Mouse (Mus musculus): ENCODE measurements at regions not wholly inside any gene's neighbourhood (a gene's known extent, or its start where the extent isn't known, plus 50 kb on each side); places are given as distances from the start of the nearest gene placed in this dataset.

DNA sequence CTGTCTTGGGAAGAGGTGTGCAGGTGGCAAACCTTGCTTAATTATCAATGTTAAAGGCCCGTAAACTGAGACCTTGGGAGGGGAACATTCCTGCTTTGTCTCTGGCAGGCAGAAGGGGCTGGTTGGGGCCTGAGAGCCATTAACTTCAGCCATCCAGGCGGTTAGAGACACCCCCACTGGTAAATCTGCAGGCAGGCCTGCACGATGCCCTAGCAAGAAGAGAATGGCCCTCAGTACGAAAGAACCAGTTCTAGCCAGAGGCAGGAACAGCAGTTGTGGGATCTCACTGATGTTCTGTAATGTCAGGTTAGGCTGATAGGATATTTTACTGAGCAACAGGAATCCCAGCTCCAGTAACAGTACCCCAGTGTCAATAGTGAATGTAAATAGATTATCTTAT lies 70.5 kb downstream of the Apip start:
- DNase-seq, result no peak

DNA sequence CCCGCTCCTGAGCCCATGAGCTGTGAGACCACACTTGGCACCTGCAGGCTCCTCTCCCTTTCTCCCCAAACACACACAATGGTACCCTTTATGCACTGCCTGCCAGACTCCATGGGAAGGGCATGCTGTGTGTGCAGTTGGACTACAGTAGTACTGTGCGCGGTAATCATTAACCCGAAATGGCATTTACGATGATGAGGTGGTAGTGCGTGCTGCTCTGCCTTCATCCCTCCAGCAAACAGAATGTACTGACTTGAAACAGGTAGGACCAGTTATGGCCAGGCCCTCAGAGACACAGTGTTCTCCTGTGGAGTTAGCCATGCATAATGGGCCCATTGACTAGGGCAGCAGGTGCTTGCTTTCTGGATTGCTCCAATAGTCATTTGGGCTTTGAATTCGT lies 70.9 kb downstream of the Apip start:
- DNase-seq, result no peak

DNA sequence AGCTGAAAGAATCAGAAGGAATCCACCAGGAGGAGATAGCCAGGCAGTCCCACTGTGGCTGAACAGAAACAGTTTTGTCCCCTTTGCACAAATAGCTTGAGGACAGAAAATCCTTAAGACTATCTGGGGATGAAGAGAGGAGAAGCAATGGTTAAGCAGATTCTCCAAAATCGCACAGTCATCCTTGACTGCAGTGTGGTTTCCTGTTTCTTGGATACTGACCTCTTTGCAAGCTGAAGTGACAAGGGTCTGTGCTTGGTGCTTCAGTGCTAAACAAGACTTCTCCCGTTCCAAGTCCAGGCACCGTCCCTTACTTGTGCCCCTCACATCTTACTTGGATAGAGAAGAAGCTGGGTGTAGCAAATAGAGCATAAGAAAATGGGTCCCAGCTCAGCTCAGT lies 71.6 kb downstream of the Apip start:
- DNase-seq, result no peak

DNA sequence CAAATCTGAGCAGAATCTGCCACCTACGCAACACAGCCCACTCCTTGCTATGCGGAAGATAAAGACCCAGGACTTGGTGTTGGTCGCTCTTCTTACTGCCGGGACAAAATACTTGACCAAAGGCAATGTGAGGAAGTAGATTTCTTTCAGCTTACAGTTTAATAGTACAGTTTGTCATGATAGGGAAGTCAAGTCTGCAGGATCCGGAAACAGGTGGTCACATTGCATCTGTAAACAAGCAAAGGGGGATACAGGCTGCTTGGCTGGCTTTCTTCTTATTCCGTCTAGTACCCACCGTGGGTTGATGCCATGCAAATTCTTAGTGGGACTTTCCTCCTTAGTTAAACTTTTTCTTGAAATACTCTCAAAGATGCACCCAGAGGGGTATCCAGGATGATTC lies 72.7 kb downstream of the Apip start:
- DNase-seq, result no peak

DNA sequence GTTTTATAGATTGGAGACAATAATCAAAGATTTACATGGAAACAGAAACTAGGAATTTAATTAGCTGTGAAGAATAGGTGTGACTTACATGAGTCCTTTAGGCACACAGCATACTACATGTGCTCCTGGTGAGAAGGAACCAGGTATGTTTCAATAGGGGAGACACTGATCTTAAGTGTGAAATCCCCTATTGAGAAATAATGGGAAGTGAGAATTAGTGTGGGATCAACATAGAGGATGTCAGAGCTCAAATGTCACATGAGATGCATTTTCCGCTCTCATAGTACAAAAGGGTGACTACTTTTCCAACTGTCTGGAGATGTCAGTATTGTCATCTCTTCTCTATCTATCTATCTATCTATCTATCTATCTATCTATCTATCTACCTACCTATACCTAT lies 79.8 kb downstream of the Apip start:
- DNase-seq, result no peak

DNA sequence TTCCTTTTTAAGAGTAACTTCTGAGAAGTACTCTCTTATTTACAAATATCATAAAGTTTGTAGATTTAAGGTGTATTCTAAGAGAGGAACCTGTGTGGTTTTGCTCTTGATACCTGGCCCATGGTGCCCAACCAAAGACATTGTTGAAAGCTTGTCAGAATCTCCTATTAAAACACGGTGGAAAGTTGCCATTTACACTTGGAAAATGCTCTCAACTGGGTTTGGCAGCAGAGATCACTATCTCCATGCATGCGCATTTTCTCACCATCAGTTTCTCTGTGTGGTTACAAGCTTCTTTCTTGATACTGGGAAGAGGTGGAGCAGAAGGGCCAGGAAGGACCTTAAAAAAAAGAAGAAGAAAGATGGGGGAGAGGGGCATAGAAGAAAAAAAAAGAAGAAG lies 94.3 kb downstream of the Apip start:
- DNase-seq, result peak in 1 of 2 experiments; percentile 5

DNA sequence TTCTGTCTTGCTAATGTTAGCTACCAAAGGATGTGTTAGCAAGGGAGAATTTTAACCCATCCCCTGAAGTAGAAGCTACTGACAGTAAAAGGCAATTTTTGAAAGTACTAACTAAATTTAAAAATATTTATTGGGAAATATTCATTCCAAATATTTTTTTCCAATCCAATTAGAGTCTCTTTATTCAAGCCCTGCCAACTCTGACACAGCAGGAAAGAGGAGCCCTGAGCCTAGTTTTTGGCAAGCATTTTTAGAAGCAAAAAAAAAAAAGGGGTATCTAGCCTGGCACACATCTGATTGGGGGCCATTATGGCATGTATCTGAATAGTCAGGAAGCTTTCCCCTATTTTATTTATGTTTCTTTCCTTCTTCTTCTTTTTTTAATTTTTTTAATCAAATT lies 94.8 kb downstream of the Apip start:
- no peak for DNase-seq

DNA sequence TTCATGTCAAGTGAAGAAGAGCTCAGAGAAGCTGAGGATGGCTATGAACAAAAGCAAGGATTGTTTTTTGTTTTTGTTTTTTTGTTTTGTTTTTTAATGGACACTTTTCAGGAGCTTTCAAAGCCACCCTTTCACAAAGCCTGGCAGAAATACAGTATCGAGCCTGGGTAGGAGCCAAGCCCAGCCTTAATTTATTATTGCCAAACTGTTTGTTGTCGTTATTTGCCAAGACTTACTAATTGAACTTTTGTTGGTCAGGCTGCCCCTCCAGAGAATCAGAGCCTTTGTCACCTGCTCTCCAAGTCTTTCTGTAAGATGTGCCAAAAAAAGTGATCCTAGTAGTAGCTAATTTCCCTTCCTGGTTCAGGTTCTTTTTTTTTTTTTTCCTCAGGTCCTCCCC lies 103.9 kb downstream of the Apip start:
- no peak for DNase-seq

DNA sequence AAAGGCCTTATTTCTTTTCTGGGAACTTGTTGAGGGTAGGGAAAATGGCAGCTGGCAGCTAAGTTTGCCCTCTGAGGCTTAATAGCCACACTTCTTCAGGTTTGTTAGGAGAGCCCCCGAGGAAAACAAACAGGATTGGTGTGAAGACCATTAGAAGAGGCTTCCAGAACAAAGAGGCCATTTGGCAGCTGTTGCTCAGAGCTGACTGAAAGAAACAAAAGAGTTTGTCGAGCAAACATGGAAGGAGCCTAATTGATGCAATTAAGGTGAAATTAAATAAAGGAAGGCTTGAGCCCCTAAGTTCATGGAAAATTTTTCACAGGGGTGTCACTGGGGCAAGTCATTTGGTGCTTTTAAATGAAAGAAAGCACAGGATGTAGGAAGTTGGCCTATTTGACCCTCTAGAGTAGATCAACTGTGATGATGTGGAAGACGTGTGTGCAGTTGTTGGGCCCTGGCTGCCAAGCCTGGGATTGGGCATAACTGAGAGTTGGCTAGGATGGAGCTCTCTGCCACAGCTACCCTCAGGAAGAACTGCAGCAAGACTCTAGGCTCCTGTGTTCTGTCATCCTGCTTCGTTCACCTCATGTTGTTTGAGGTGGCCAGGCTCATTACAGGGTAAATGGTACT lies 106.9 kb downstream of the Apip start:
- no peak for DNase-seq

DNA sequence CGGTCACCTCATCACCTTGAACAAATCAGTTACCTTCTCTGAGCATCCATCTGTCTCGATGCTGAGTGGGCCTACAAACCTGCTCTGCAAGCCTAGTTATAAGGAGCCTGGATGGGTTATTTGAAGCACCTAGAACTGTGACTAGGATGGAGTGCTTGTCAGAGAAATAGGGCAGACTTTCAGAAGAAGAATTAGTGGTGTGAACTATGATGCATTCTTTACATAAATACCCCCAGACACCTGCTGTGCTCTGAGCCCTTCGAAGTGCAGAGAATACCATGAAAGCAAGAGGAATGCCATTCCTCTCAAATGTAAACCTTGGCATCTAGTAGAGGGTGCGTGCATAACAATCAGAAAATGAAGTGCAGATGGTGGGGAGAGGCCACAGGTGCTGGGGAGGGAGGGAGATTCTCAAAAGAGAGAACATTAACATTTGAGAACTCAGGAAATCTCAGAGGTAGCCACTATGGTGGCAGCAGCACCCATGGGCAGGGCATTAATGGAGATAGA lies 113.3 kb downstream of the Apip start:
- no peak for DNase-seq

DNA sequence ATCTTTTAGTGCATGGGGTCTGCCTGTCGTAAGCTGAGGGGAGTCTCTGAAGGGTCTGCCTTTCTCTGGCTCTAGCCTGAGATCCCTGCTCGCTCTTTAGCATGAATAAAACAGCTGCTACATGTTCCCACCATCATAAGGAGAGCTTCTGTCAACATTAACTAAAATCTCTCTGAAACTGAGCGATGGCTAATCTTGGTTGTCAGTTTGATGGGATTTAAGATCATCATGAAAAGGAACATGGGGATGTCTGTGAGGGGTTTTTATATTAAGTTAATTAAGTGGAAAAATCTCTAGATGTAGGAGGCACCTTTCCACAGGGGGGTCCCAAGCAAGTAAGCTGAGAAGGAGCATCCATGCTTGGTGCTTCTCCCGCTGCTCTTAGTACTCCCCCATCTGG lies 110.5 kb downstream of the Ehf start:
- DNase-seq, result no peak

DNA sequence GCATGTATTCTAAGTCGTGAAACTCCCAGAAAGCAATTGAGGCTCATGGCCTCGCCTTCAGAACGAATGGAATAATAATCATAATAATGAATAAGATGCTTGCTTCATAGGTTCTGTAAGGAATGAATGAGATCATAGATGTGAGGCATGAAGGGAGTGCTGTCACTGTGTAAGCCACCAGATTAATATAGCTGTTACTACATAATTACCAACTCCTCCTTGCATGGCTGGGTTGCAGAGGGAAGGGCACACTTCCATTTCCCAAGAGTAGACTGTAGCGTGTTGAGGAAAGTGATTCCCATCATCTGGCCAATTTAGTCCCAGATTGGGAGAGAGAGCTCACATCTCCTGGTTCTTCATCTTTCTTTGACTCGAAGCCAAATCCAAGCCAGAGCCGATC lies 102.8 kb downstream of the Ehf start:
- DNase-seq, result no peak

DNA sequence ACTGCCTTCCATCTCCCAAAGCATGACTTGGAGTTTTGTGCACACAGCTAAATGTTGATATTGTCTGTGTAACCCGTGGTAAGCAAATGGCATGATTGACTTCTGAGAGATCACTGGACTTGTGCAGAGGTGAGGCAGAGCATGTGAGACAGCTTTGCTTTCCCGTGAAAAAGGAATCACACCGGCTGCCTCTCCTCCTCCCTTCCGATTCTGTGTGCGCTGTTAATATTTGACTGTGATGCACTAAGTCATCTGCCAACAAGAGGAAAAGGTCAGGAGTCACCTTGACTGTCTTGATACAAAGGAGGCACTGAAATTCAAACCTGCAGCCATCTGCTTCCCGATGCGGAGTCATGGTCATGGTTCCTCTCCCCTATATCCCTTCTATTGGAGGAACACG lies 98.0 kb downstream of the Ehf start:
- no peak for DNase-seq

DNA sequence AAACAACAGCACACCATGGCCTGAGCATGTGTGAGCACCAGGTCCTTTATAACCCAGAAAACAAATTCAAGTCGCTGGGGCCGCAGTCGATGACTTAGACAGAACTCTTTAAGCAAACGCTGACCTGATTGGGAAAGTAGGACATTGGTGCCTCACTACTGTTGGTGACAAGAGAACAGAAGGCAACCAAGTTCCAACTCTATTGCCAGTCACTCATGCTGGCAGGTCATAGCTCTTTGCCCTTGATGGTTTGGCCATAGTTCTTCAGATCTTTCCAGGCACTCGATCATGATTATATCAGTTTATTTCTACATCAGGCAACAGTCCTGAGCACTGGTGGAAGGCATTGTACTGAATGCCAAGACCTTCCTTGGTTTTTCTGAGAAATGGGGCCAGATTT lies 94.7 kb downstream of the Ehf start:
- peak; percentile 6 to 8 for DNase-seq

DNA sequence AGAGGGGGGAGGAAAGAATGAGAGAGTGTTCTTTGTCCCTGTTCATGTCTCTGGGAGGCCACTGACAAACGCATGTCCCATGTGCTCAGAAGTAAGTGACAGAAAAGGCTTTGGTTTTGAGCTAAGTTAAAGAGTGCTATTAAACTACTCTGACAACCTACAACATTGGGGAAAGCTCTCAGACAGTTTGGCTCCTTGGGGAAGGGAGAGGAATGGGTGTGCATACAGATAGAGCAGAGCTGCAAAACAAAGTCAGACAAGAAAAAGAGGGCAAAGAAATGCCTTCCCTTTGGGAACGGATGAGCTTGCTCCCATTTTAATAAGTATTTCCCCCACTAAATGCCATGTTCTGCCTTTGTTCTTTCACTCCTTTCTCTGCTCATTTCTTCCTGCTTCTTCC lies 94.0 kb downstream of the Ehf start:
- DNase-seq, result no peak

DNA sequence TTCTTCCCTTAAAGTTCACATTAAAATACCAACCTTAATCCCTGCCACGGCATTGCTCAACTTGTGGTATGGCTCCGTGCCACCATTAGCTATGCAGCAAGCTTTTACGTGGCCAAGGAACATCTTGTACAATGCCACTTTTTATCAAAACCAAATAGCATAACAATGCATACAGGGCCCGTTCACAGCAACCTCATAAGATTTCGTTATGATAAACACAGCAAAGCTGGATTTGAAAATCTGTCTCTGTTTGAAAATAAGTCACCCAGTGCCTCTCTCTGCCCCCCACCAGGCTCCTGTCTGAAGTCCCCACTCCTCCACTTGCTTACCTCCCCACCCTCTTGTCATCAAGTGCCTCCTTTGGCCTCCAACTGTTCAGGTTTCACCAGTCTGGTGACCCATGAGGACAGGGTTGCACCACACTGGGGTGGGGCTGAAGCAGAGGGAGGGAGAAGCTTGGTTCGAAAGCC lies 93.5 kb downstream of the Ehf start:
- no peak for DNase-seq

DNA sequence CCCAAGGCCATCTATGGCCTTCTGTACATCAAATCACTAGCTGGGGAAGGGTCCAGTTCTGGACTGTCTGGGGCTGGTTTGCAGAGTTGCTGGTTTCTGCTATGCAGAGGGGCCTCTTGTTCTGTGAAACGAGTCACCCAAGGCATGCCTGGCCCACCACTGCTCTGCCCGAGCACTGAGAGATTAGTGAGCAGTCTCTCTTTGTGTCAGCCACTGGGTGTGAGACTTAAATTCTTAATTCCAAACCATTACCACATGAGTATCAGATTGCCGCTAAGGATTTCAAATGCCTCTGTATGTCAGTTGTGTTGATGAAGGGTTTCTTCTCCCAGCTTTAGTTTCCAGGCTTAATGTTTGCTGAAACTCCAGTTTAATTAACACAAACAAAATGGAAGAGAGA lies 91.9 kb downstream of the Ehf start:
- DNase-seq, result no peak
